Mouse (Mus musculus) liver, embryonic 14.5 days (tissue): ENCODE data around the gene Atg9b.

Experiments
- CTCF ChIP-seq: IDR thresholded peaks from 2 replicates; pipeline ENCODE4 v1.5.1; 2016; ENCODE audit warnings: antibody characterized with exemption, low read depth, control low read depth
- EP300 ChIP-seq: IDR thresholded peaks from 2 replicates; pipeline ENCODE4 v1.6.1; 2016; ENCODE audit warnings: antibody characterized with exemption, low read depth

DNA sequence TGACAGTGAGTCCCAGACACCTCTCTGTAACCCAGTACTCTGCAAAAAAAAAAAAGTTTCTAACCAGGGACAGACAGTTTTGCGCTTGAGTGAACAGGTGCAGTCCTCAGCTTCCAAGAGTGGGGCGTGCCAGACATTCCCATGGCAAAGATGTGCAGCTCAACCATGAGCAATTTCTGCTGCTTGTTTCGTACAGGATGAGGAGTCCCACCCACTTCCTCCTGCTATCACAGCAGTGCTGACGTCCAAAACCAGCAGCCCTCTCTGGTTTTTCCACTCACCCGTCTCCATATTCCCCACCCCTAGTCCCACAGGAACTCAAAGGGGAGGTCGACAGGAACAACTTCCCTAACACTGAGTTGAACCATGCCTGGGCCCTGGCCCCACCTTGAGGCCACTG lies 7.5 kb downstream of the Atg9b start:
- no peak for TF ChIP-seq CTCF
- TF ChIP-seq EP300: no peak
